Mouse (Mus musculus): ENCODE results near the gene Mybpc1.
"Not testable (repeated sequence)": the region's sequence is repeated elsewhere in the genome, so short reads cannot be mapped to it uniquely, and the experiment has no call there.

Mybpc1 gene

DNA sequence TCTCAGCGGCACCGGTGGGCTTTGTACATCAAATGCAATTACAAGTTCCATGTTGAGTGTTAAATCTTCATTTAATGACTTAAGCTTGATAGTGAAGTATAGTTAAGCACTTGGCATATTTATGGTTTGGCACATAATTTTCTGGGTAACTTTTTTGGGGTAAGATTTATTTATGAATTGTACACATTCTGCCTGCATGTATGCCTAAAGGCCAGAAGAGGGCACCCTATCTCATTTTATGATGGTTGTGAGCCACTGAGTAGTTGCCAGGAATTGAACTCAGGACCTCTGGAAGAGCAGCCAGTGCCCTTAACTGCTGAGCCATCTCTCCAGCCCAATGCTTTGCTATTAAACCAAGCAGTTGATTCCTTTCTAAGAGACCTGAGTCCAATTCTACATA is 52.2 kb downstream of the Mybpc1 start:
- DNase-seq (ENCODE audit: low spot score in 2 of 2) = no peak

DNA sequence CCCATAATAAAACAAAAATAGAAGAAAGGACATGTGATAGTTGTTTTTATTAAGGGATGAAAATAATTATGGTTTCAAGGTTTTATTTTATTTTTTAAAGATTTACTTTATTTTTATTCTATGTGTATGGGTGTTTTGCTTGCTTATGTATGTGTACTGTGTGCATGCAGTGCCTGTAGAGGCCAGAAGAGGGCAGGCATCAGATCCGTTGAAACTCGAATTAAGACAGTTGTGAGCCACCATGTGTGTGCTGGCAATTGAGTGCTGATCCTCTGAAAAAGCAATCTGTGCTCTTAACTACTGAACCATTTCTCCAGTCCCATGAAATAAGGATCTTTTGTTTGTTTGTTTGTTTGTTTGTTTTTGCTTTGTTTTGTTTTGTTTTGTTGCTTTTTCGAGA is 54.7 kb downstream of the Mybpc1 start:
- DNase-seq (ENCODE audit: low spot score in 2 of 2) = no peak

DNA sequence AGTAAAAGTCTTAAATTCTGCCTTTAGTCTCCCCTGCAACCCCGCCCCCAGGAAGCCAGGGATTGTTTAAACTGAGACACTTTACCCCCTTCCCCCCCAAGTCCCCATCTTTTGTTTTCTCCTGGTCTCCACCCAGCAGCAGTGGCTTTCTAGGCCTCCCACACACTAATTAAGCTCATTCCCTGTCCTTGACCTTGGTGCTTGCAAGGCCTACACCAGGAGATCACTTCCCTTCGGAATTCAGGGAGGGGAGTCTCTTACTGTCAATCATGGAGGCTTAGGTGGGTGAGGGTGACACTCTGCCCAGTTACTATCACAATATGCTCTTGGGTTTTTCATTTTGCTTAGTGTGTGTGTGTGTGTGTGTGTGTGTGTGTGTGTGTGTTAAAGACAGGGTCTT is 57.3 kb downstream of the Mybpc1 start:
- no peak for DNase-seq (ENCODE audit: low spot score in 2 of 2)

DNA sequence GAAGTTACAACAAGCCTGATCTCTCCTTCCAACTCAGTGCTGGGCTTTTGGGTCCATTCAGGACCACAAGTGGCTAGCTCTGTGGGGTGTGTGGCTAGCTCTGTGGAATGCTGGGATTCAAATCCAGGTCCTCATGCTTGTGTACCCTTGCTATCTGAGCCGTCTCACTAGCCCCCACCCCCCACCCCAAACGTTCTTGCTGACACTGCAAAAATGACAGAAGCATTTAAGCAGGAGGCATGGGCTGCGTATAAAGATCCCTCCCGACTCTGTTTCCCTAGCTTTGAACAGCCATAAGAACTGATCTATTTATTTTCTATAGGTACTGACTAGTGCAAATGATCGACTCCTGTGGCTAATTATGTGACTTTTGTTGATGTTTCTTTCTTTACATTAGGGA is 74.3 kb downstream of the Mybpc1 start:
- no peak for DNase-seq (ENCODE audit: low spot score in 2 of 2)

DNA sequence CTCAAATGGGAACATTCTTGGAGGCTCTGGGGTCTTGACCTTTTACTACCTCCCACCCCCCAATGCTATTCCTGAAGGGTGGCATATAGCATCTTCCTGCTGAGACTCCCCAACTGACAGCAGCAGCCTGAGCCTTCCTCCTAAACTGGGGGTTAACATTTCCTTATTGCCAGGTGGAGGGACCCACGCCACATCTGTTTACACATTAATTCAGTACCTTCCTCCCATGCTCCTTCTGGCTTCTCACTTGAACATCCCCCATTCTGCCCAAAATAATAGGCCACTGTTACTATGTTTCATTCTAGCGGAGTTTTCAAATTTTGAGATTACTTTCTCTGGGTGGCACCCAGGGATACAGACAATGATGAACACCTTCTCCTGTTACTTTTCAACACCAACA is 80.9 kb downstream of the Mybpc1 start:
- no peak for DNase-seq (ENCODE audit: low spot score in 2 of 2)

DNA sequence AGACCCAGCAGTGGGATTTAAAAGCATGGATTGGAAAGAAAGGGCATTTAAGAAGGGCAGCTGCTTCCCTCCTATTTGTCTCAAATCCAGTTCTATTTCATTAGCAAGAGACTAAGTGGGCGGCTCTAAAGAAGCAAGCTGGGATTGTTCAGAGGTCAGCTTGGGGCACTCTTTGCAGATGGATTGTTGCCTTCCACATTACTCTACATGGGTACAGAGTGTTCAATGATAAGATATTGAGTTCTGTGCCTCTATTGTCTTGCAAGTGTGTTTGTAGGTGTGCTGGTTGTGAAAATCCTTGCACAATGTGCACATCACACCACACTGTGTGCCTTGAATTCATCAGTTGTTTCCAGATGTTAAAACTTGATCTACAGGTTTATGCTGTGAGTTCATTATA is 81.7 kb downstream of the Mybpc1 start:
- no peak for DNase-seq (ENCODE audit: low spot score in 2 of 2)

DNA sequence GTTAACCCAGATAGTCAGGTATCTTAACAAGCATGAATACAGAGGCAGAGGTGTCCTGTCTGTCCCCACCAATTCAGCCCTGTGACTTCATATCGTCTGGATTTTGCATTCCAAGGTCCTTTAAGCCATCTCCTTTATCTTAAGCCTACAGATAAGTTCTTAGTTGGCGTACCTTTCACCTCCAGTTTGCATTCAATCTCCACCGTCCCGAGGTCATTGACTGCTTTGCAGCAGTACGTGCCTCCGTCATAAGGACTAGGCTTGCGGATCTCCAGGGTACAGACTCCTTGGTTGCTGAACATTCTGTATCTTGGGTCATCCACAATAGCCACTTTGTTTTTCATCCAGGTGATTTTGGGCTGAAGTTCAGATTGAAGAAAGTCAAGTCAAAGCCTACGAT is 82.2 kb downstream of the Mybpc1 start:
- no peak for DNase-seq (ENCODE audit: low spot score in 2 of 2)

DNA sequence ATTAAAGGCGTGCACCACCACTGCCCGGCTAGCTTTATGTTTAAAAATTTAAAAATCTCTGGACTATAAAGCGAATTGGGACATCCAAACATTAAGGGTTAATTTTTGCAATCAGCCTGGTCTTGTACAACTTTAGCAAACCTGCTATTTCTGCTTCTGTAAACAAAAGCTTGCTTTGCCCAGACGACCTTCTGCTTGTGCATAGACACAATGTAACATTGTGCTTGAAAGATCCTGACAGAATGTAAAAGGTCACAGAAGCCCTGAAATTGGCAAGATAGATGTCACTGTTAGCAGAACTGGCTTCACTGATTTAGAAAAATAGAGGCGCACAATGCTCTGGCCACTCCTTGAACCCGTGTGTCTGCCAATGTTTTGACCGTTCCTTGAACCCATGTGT is 89.9 kb downstream of the Mybpc1 start:
- not testable (repeated sequence) for DNase-seq (ENCODE audit: low spot score in 2 of 2)

DNA sequence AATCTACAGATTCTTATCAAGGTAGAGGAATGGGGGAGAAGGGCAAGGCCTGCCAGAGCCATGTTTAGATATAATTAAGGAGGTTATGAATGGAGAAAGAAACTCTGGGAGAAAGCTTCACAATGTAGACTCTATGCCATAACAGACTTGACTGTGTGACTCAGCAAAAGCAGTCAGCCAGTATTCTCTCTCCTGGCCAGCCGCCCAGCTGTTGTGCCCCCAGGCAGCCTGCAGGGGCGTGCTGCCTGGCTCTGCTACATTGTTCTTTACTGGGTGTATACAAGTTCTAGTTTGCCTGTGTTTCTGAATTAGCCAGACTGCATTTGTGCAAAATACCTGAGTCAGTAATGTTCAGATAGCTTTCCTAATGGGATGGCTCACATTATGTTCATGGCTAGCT is 90.5 kb downstream of the Mybpc1 start:
- DNase-seq (ENCODE audit: low spot score in 2 of 2) = peak; percentile 18 to 36

DNA sequence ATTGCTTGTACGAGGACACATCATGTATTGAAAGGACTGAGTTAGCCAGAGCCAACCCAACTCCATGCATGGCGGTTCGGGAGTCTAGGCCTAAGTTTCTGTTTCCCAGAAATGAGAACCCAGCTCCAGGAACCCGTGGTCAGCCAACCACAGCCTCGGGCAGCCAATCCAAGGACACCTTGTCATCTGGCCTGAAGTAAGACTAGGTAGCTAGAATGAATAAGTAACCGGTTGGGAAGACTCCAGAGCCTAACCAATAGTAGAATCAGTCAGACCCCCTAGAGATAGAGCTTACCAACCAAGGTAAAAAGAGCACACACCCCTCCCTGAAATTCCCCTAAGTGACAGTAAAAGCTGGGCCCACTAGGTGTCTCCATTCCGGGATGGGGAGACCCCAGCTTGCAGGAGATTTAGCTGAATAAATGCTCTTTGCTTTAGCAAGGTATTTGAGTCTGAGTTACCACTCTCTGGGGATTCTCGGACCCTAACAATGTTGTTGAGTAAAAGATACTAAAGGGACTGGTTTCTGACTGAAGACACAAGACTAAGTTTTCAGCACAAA is 91.3 kb downstream of the Mybpc1 start:
- no peak for DNase-seq (ENCODE audit: low spot score in 2 of 2)

DNA sequence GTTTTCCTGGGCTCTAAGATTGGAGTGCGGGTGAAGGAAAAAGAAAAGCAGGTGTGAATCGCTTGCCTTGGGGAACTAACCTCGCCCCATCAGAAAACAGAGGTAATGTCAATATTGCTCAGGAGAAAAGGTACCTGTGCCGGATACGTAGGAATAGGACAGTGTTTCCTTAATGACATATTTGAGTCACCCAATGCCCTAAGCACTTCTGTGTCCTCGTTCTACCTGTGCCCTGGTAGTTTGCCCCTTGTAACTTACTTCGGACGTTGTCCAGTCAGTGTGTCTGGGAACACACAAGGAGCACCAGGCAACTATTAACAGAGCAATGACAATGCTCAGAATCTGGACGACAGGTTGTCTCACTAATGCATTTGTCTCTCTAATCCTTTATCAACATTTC is 93.6 kb downstream of the Mybpc1 start:
- DNase-seq (ENCODE audit: low spot score in 2 of 2) = no peak

DNA sequence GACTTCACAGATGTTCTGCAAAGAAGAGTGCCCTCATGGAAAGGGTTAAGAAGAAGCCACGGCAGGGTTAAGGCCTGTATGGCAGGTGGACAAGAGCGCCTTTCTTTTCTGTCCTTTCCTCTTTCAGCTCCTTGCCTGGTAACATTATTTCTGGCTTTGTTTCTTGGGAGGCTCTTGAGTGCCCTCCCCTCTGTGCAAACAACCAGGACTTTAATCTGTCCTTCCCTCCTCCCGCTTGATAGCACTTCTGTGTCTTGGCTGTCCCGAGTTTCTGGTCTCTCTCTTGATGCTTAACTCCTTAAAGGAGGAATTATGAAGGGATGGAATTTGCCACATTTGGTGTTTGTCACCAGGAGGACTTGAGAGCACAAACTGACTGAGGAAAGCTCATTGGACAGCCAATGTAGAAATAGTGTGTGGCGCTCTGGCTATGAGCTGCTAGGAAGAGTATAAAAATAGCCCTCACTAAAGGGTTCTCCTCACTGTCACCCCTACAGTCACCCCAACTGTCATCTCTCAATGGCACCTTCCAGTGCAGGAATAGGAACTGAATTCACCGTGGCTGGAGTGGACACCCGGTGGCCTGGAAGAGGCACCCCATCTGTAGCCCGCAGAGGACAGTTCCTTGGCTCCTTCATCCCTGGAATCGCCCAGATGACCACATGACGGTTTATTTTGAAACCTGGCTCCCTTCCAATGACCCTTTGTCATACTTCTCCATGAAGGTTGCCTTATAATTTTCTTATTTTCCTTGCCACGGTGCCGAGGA is 94.3 kb downstream of the Mybpc1 start:
- DNase-seq (ENCODE audit: low spot score in 2 of 2) = no peak

DNA sequence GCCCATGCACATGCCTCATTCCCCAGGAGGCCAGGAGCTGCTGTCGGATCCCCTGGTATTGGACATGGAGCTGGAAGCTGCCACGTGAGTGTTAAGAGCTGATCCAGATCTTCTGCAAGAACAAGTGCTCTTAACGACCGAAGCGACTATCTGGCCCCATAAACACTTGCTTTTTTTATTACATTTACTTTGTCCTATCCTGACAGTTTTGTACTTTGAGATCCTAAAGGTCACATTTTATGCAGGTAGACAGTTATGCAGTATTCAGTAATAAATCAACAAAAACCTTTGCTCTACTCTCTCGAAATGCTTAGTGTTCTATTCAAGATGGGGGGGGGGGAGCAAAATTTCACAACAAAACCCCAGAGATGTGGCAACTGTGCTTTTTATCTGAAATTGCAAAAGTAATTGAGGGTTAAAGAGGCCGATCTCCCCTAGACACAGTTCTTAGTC is 97.2 kb downstream of the Mybpc1 start:
- no peak for DNase-seq (ENCODE audit: low spot score in 2 of 2)

DNA sequence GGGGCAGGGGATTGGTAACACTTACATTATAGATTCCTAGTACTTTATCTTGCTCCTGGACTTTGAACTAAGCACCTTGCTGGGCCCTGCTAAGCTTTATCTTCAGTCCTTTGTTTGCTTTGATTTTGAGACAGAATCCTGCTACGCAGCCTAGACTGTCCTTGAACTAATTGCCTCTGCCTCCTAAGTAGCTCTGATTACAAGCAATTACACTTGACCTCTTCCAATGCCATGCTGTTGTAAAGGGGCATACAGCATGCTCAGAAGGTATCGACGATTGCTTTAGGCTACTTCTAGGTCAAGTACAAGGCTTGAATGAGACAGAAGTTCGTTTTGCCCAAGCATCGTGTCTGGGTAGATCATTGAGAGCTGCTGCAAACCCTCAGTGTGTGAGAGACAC is 99.7 kb downstream of the Mybpc1 start:
- no peak for DNase-seq (ENCODE audit: low spot score in 2 of 2)

DNA sequence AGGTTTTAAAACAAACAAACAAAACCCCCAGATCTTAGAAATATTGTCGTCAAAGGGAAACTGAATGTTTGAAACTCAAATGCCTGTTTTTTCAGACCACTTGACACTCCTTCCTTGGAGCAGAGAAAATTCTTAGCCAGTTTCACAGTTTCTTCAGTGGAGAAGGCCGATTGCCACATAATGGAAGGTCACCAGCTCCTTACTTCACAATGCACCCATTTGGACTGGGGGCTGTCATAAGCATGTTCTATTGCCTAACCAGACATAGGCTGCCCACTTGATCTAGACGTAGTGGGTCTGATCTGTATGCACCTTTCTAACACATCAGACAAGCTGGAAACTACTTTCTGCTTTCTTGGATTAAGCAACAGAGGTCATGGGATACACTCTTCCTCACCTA is 100.5 kb downstream of the Mybpc1 start:
- no peak for DNase-seq (ENCODE audit: low spot score in 2 of 2)

DNA sequence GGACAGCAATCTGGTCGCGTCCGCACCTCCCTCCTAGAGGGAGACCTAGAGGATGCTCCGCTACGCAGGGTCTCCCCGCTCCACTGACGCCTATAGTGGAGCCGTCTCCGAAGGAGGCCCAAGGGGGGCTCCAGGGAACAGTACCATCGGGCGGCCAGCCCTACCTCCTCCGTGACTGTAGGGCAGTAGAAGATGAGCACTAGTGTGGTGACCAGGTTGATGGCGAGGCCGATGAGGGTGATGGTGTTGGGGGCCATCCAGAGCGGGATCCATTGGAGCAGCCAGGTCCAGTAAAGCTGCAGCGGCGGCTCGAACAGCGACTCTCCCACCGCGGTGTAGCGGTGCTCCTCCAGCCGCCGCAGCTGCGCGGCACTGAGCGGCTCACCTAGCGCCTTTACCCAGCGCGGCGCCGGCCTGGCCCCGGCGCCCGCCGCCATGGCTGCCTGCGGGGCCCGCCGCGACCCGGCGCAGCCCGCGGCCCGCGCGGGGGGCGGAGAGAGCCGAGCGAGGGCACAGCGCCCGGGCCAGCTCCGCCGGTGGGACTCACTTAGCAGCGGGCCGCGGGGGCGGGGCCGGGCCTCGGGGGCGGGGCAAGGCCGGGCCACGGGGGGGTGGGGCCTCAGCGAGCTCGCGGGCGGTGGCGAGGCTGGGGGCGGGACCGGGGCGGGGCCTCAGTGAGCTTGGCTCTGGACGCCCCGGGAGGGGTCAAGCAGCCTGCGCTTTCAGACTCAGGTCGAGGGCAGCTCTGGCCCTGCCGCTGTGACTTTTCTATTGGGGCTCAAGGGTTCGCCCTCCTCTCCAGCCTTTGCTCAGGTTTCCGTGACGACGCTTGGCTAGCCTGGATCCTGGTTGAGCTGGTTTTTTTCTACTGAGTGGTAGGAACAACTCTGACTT is 101.3 kb downstream of the Mybpc1 start, which contains the start of gene Chpt1:
TSS of gene Chpt1 (minus strand) at position 653 of the 894 bp plus-strand sequence.
- peak; percentile 65 to 75 for DNase-seq (ENCODE audit: low spot score in 2 of 2)

DNA sequence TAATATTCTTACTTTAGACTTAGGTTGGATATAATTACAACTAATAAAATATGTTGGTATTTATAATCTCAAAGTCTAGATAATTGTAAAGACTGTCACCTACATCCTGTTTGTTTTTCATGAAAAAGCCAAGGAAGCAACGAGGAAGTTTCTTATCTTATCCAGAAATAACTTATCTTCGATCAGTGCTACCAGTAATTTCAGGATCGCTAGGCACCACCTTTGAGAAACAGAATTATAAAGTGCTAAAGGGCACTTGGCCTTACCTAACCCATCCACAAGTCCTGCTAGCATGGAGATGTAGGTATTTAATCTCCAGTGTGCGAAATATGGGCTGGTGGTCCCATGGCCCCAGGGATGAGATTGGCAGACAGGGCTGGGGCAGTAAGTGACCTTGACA is 102.0 kb downstream of the Mybpc1 start:
- no peak for DNase-seq (ENCODE audit: low spot score in 2 of 2)

DNA sequence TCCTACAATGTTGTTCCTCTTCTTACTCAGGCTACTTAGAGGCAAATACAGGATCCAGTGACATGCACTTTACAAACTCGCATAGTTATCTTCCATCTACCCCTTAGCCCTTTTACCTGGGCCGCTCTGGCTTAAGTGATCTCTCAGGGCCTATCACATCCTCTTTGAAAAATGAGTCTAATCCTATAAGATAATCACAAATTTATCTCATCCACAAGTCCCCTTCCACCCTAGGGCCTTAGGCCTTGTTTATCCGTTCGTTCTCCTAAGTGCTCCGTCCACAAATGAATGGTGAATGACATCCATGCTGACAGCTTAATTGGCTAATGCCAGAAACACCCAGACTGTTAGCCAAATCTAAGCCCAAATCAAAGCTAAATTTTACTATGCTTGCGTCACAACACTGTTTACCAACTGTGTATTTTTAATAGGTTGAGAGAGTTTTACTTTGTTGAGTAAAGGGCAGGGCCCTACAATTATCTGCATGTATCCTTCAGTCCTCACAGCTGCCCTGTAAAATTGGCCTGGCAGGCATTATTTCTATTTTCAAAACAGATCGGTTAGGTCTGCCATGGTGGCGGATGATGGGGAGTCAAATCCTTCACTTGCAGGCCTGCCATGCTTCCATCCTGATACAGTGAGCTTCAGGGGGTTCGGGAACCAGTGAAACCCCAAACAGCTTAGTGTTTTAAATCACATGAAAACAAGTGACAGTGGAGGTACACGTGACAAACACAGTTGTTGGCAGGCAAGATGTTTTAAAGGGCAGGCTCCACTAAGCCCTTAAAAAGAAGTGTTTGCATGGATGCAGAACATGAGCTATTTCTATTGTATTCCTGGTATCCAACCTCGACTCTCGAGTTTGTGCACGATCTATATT is 102.8 kb downstream of the Mybpc1 start:
- no peak for DNase-seq (ENCODE audit: low spot score in 2 of 2)

DNA sequence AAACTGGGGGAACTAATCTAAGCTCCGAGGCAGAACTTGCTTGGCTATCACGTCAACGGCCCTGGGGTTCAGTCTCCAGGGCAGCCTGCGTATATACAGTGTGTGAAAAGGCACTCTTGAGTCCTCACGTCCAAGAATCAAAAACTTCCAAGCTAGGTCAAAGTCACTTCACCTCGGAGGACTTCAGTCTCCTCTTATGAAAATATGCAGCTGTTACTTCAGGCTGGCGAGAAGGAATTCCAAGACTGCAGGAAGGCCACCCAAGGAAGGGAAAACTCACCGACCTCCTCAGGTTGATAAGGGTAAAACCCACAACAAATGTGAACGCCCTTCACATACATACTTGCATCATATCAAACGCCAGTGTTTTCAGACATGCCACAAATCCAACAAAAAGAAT is 103.6 kb downstream of the Mybpc1 start:
- DNase-seq (ENCODE audit: low spot score in 2 of 2) = no peak

DNA sequence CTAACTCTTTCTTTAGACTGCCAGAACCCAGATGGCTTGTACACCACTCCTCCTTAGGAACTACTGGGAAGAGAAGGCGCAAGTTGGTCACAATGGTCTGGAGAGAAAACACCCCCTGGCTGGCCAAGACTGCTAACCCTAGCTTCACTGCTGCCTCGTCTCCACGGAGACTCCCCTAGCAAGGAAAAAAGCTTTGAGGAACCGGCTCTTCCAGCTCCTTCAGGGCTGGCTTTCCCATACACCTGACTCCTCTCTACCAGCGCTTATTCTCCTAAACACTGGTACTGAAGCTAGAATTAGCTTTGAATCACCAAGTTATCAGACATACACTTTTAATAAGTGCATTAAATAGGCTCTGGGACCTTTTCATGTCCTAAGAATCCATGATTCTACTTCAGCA is 105.0 kb downstream of the Mybpc1 start:
- DNase-seq (ENCODE audit: low spot score in 2 of 2) = no peak

DNA sequence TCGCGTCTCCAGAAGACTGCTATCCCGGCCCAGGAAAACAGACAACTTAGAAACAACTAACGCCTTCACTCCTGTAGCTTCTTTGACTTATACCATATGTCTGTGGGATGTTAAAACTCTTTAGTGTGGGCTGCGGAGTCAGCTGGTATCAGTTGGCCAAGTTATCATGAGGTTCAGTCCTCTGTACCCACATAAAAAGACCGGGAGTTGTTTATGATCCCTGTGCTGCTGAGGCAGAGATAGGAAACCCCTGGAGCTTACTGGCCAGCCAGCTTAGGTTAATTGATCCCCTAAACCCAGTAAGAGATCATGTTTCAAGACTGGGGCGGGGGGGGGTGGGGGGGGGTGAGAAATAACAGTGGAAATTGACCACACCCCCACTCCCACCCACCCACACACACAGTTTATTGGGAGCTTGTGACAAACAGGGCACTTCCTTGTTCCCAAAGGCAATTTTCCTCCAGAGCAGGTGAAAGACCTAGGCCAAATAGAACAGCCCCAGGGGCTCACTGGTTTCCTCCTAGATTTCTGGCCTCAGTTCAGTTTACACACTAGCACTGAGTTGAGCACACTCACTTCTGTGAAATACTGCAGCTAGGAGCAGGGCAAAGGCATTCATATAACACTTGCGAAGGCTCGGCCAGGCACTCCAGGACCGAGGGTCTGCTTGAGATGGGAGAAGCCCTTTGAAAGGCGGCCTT is 107.9 kb downstream of the Mybpc1 start:
- no peak for DNase-seq (ENCODE audit: low spot score in 2 of 2)
